Mouse (Mus musculus): ENCODE data around the gene Nme3.
"Not testable (repeated sequence)": the region's sequence is repeated elsewhere in the genome, so short reads cannot be mapped to it uniquely, and the experiment has no call there.

The Nme3 gene

DNA sequence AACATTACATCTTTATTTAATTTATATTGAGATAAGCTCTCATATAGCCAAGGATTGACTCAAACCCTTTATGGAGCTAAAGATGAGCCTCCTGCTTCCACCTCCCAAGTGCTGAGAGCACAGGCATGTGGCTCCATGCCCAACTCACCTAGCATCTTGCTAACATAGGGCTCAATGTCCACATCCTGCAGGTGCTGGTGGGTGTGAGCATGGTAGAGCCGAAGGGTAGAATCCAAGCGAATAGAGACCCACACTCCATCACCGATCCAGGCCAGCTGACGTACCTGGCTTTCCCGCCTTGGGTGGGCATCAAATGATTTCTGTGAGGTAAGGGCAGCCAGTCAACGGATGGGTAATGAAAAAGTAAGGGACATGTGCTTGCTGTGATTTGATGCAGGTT lies 3.7 kb downstream of the Nme3 start:
- no peak for DNase-seq (ENCODE audit: low spot score in 2 of 2)

DNA sequence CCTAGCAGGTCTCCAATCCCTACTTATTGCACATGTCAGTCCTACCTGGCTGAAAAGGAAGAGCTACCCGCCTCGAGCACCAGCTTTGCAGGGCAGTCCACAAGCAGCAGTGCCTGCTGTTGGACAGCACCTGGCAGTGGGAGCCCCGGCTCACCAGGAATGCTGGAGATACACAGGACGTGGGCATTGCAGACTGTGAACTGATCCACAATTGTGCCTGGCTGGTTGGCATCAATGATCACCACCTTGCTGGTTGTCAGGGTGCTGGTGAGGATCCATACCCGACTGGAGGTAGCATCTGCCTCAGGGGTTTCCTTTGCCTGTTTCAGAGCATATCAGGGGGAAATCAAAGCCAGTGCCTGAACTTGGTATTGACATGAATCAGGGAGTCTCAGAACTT lies 5.8 kb downstream of the Nme3 start:
- no peak for DNase-seq (ENCODE audit: low spot score in 2 of 2)

GRCm38 (mm10) chr17:24902671-24903474 lies 6.6 kb downstream of the Nme3 start:
- DNase-seq (ENCODE audit: low spot score in 2 of 2), result no peak

DNA sequence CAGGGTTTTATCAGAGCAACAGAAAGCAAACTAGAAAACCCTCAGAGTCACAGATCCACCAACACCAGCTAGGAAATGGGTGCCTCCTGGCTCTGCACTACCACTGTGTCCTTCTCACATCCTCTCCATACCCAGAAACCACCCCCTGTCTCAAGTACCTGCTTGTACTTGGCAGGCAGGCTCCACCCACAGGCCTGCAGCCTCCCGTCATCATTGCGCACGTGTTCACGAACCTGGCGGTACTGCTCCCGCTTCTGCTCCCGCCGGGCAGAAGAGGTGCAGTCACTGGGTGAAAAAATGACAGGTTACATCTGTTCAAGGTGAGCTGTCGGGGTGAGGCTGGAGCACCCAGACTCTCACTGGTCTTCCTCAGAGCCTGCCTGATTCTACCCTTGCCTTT lies 7.5 kb downstream of the Nme3 start:
- DNase-seq (ENCODE audit: low spot score in 2 of 2), result no peak

DNA sequence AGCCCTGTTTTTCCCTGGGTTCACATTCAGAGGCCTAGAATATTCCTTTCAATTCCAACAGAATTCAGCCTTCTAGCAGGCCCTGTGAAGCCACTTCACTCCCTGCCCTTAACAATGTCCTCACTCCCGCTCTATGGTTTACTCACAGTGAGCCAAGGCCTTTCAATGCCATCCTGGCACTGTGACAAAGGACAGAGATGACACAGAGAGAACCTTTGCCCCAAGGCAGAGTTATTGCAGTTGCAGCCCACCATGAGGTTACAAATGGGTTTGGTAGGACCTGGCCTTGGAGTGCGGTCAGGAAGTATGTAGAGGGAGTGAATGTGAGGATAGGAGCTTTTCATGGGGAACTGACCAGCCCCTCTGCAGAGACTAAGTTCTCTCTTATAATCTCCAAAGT lies 11.3 kb downstream of the Nme3 start:
- no peak for DNase-seq (ENCODE audit: low spot score in 2 of 2)

DNA sequence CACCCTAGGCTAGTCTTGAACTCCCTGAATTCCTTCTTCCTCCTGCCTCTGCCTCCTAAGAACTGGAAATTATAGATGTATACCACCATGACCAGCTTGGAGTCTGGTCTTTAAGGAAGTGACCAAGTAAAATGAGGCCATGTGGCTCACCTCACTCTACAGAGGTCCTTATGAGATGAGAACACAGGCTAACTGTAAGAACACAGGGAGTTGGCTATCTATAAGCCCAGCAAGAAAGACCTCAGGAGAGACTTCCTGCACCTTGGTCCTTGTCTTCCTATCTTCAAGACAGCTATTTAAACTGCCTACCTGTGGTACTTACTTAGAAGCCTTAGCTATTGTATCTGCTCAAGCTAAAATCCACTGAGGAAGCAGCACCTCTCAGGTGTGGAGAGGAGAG lies 17.7 kb downstream of the Nme3 start:
- no peak for DNase-seq (ENCODE audit: low spot score in 2 of 2)

DNA sequence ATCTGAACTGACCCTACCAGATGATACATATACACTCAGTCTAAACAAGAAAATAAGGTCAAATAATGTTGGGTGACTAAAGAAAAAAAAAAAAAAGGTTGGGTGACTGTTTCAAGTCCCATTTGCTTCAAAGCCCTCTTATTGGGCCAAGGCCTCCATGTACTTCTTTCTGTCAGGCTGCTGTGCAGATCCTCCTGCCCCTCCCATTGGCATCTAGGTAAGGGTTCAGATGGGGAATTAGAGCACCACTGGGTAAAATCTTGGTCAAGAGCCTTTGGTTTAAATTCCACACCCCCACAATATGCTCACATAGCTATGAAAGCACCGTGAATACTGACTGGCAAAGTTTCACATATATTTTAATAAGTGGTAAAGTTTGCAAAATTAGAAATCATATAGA lies 26.9 kb downstream of the Nme3 start:
- DNase-seq (ENCODE audit: low spot score in 2 of 2), result no peak

DNA sequence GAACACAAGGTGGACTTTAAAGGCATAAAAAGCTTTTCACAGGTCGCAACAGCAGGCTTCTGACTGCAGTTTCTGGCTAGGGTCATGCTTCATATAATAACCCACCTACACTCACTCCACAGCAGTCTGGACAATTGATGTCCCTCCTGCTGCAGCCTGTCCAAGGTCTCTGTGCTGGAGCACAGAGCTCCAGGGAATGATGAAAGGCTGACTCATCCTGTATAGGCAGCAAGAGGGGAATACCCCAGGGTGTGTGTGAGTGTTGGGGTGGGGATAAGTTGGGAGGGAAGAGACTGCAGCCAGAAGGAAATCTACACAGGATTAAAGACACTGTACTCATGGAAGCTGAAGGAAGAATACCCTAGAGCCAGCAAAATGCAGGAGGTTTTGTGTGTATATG lies 33.2 kb downstream of the Nme3 start:
- DNase-seq (ENCODE audit: low spot score in 2 of 2), result no peak

GRCm38 (mm10) chr17:24932431-24932830 lies 36.1 kb downstream of the Nme3 start:
- no peak for DNase-seq (ENCODE audit: low spot score in 2 of 2)

GRCm38 (mm10) chr17:24933163-24933562 lies 36.9 kb downstream of the Nme3 start:
- no peak for DNase-seq (ENCODE audit: low spot score in 2 of 2)

- DNase-seq (ENCODE audit: low spot score in 2 of 2), result no peak
Observed at GRCm38 (mm10) chr17:24934926-24935325, 38.6 kb downstream of the Nme3 start.

DNA sequence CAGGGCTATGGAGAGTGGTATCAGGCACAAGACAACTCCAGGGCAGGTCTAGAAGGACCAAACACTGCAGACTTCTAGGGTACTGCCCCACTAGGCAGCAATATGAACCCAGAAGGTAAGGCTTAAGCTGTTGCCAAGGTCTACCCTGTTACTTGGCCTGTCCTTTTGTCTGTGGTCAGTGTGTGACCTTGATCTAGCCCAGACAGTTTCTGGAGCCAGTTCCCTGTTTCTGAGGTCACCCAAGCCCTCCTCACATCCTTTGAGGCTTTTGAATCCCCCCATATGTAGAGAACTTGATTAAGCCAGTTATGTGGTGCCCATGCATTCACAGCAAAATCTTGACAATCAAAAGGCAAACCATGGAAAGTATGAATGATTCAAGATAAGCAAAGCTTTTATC lies 39.4 kb downstream of the Nme3 start:
- no peak for DNase-seq (ENCODE audit: low spot score in 2 of 2)

DNA sequence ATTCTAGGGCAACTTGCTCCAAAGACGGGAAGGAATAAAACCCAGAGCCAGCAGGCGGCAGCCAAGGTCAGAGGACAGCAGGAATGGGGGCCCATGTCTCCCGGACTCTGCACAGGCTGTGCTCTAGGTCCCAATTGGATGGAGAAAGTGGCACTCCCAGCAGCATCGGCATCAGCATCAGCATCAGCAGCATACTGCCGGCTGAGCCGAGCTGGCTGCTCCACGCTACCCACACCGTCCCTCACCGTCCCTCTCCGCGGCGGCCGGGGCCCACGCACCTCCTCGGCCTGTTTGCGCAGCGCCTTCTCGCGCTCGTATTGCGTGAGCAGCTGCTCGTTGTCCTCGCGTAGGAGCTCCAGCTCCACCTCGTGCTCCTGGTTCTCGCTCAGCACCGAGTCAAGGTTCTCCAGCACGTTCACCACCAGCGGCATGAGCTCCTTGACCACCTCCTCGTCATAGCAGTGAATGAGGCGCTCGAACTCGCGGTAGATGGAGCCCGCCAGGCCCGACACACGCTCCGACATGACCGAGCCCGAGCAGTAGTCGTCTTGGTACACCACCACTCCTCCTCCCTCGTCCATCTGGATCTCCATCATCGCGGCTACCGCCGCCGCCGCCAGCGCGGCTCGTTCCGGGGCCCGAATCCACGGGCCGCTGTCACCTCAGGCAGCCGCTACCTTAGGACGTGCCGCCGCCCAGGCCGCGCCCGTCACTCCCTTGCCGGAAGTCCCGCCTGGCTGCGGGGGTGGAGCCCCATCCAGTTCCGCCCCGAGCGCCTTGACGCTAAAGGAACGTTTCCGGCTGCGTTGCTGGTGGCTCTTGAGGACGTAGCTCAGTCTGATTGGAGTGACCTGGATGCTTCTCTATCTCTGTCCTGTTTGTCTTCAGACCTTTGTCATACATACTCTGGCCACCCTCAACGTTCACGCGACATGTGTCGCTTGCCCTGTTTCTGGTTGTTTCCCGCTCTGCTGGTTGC lies 40.2 kb downstream of the Nme3 start, which contains the start of gene Mapk8ip3:
Gene Mapk8ip3 (minus strand): TSS at position 719 of the 979 bp plus-strand sequence.
- peak; percentile 95 to 96 for DNase-seq (ENCODE audit: low spot score in 2 of 2)

DNA sequence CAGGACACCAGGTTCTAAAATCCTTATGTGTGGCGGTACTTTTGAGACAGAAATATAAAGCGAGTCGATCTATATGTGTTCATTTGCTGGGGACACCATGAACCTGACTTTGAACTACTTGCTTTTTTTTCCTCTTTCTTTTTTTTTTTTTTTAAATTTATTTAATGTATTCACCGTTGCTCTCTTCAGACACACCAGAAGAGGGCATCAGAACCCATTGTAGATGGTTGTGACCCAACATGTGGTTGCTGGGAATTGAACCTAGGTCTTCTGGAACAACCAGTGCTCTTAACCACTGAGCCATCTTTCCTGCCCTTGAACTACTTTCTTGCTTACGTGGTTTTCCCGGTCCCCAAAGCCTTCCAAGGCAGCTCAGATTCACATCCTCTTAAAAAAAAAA lies 41.0 kb downstream of the Nme3 start:
- no peak for DNase-seq (ENCODE audit: low spot score in 2 of 2)

DNA sequence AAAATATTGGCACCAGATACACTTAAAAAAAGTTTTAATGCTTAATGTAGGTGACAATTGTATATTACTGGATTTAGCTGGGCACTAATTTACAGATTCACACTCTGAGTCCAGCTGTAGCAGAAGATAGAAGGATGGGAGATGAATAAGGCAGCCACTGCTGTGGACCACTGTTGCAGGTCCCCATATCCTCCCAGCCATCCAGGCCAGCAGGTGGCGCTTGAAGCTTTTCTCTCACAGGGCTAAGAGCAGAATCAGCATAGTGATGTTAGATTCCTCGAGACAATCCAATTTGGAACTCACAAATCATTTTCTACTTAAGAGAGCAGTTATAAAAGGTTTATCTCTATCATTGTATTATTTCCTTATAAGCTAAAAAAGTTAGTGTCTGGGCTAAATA lies 46.2 kb downstream of the Nme3 start:
- DNase-seq (ENCODE audit: low spot score in 2 of 2), result peak in 1 of 2 experiments; percentile 33

DNA sequence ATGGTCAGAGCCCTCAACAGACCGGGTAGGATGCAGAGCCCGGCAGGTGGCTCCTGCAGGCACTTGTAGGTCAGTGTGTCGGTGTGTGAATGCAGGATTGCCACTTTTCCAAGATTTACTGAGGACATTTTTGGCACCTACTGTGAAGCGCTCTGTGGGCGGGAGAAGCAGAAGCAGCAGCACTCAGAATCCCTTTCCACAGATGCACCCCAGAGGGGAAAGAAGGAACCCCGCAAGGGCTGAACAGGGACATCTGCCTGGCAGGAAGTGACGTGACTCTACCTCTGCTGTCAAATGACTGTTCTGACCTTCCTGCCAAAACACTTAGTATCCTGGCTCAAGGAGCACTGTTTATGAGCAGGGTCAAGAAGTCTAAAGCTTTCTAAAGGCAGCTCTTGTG lies 46.7 kb downstream of the Nme3 start:
- peak; percentile 52 to 83 for DNase-seq (ENCODE audit: low spot score in 2 of 2)

DNA sequence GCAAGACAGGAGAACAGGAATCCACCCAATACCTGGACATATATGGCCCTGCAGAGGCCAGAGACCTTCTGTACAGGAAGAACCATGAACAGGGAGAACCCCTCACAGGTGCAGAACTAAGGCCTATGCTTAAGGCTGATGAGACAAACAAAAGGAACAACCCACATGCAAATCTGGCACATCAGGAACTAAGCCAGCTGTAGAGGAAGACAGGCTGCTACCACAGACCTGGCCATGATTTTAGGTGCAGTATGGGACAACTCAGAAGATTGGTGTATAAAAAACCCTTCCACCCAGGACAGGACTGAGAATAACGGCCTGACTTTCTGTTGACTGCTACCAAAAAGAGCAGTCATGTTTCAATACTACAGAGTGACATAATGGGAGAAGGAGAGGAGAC lies 47.3 kb downstream of the Nme3 start:
- DNase-seq (ENCODE audit: low spot score in 2 of 2), result not testable (repeated sequence)
